Mouse (Mus musculus): Measurements from ENCODE around the gene Zrsr2. TPM values are rescaled to one million over a fixed set of nuclear protein-coding genes. Genes with fewer than 3 reads are reported as not detected.

Gene Zrsr2
- polyA plus RNA-seq, 1 experiment from 2014 or later, result 62.5 TPM

Other genes starting within 250 kb of the Zrsr2 start
- gene Rnf138rt1, start 197.3 kb downstream of the Zrsr2 start, polyA plus RNA-seq (2015; fragmentation: Nextera tagmentation; extraction: Ambion mirVana), result 3.7 and 4.6 TPM in 2 replicates
- gene Ap1s2, start 49.6 kb downstream of the Zrsr2 start, polyA plus RNA-seq (2015; fragmentation: Nextera tagmentation; extraction: Ambion mirVana), result 127 and 156 TPM in 2 replicates
- 0.79 and 1.00 TPM in 2 replicates for gene Car5b, start 69.3 kb upstream of the Zrsr2 start, polyA plus RNA-seq (2015; fragmentation: Nextera tagmentation; extraction: Ambion mirVana)
- 16.9 and 18.1 TPM in 2 replicates for gene Siah1b, start 117.8 kb upstream of the Zrsr2 start, polyA plus RNA-seq (2015; fragmentation: Nextera tagmentation; extraction: Ambion mirVana)
- not detected in 2 replicates for gene Cltrn, start 130.2 kb upstream of the Zrsr2 start, polyA plus RNA-seq (2015; fragmentation: Nextera tagmentation; extraction: Ambion mirVana)
- gene Ace2, start 180.7 kb upstream of the Zrsr2 start, polyA plus RNA-seq (2015; fragmentation: Nextera tagmentation; extraction: Ambion mirVana), result 0.10 and 3.2 TPM in 2 replicates

All from neural tube, embryonic 15.5 days (tissue).